Comparison of ENCODE assay signal across 18 mouse cellular contexts in the genomic region with DNA sequence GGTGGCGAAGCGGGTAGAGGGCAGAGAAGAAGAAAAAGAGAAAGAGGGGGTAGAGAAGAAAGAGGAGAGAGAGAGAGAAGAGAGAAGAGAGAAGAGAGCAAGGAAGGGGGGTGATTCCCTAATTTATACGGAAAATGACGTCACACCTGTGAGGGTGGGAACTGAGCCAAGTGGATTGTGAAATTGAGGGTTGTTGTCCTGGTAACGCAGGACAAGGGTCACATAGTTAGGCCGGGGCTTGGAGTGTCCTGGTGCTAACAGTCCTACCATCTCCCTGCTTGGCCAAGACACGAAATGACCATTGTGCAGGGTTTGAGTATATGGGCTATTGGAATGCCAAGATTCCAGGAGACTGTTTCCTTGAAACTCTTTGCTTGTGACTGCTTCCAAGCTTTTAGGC. TPM values are rescaled to one million over a fixed set of nuclear protein-coding genes. Genes with fewer than 3 reads are reported as not detected.
DNase-seq lines count a peak whose midpoint lies in the region; ATAC-seq and TF ChIP-seq lines count a peak whose summit lies in the region.
"Had no signal": no experiment of that assay in that cellular context is flagged by ENCODE, and none has a peak within 500 bp of the region (broad histone marks: within the 10 kb centered on the region; RNA-seq: fewer than 3 reads in every experiment).

No protein-coding gene starts in this region.

- intact Hi-C loops in gastrocnemius, postnatal 14 days (cut with DNase I; ENCODE audit: low total_unique reads): no loop called here

- no peak for TF ChIP-seq CTCF in kidney, postnatal 0 days (IDR thresholded peaks at IDR 0.05; ENCODE audit: low read depth)
- TF ChIP-seq CTCF in stomach, postnatal 0 days (IDR thresholded peaks at IDR 0.05; ENCODE audit: low read depth): no peak

- H3K27me3 ChIP-seq in kidney, embryonic 14.5 days (ENCODE audit: control insufficient read depth, insufficient read depth, low read length): no peaks in the 10 kb centered on the region
- no peaks in the 10 kb centered on the region for H3K27me3 ChIP-seq in kidney, postnatal 0 days (ENCODE audit: insufficient read depth, low read length)
- no peaks in the 10 kb centered on the region for H3K27me3 ChIP-seq in liver, embryonic 12.5 days (replicated peaks)
- no peaks in the 10 kb centered on the region for H3K27me3 ChIP-seq in stomach, postnatal 0 days (ENCODE audit: control insufficient read depth, insufficient read depth, low read length)
- H3K27me3 ChIP-seq: forebrain, embryonic 12.5 days; heart, embryonic 15.5 days; lung, embryonic 15.5 days; megakaryocyte, embryonic 14.5 days had no signal

- DNase-seq in kidney, adult 11 months: peak; percentile 58
- DNase-seq in kidney, postnatal 0 days (ENCODE audit: low spot score): no peak
- peak; percentile 42 for DNase-seq in stomach, postnatal 0 days (ENCODE audit: low spot score)
- no peak for DNase-seq in gastrocnemius, postnatal 14 days
- no peak for DNase-seq in adrenal gland, postnatal 14 days
- no peak for DNase-seq in heart, adult 18-20 months
- DNase-seq: cerebellum, postnatal 14 days; right cerebral cortex, adult 18-20 months; spleen, adult 18-20 months; thymus, postnatal 14 days had no signal

- no peak overlapping the region for H3K27ac ChIP-seq in kidney, embryonic 14.5 days (ENCODE audit: low read depth, low read length)
- H3K27ac ChIP-seq in kidney, postnatal 0 days: peak overlapping the region; percentile 48; the same call in 1 of the 2 replicates
- 0 out of 2 replicates have a peak overlapping the region, but pooled peaks have one; percentile 25 for H3K27ac ChIP-seq in liver, embryonic 12.5 days
- no peak overlapping the region; the same call in 1 of the 2 replicates for H3K27ac ChIP-seq in stomach, postnatal 0 days (replicated peaks)
- H3K27ac ChIP-seq: forebrain, embryonic 12.5 days; heart, embryonic 15.5 days; left cerebral cortex, adult 2 months; limb, embryonic 10.5 days had no signal

- H3K4me3 ChIP-seq in kidney, embryonic 14.5 days (ENCODE audit: low read length): no peak overlapping the region
- no peak overlapping the region for H3K4me3 ChIP-seq in kidney, postnatal 0 days (replicated peaks; ENCODE audit: low read depth, low read length)
- H3K4me3 ChIP-seq in liver, embryonic 12.5 days: no peak overlapping the region
- H3K4me3 ChIP-seq in stomach, postnatal 0 days (ENCODE audit: low read depth, low read length): no peak overlapping the region
- H3K4me3 ChIP-seq: forebrain, embryonic 12.5 days; heart, embryonic 15.5 days; left cerebral cortex, adult 2 months; limb, embryonic 10.5 days; lung, embryonic 15.5 days; megakaryocyte, embryonic 14.5 days had no signal

- no peak overlapping the region for H3K9ac ChIP-seq in kidney, embryonic 14.5 days (ENCODE audit: low read depth, low read length)
- no peak overlapping the region for H3K9ac ChIP-seq in kidney, postnatal 0 days (ENCODE audit: low read depth, low read length)
- no peak overlapping the region for H3K9ac ChIP-seq in liver, embryonic 12.5 days
- no peak overlapping the region for H3K9ac ChIP-seq in stomach, postnatal 0 days (ENCODE audit: low read length)
- H3K9ac ChIP-seq: forebrain, embryonic 12.5 days; heart, embryonic 15.5 days; lung, embryonic 15.5 days had no signal

- H3K36me3 ChIP-seq in kidney, embryonic 14.5 days (ENCODE audit: control insufficient read depth, insufficient read depth, low read length): peaks cover 10% of the 10 kb centered on the region; the same call in 1 of the 2 replicates
- no peaks in the 10 kb centered on the region for H3K36me3 ChIP-seq in kidney, postnatal 0 days (ENCODE audit: insufficient read depth, low read length)
- no peaks in the 10 kb centered on the region for H3K36me3 ChIP-seq in liver, embryonic 12.5 days
- H3K36me3 ChIP-seq in stomach, postnatal 0 days (ENCODE audit: control insufficient read depth, insufficient read depth, low read length): peaks cover 7% of the 10 kb centered on the region; the same call in 1 of the 2 replicates
- H3K36me3 ChIP-seq: heart, embryonic 15.5 days; lung, embryonic 15.5 days had no signal

- ATAC-seq in kidney, embryonic 14.5 days (ENCODE audit: low FRiP score, low TSS enrichment): no peak
- ATAC-seq in kidney, postnatal 0 days (replicated peaks; ENCODE audit: low FRiP score, low read depth): peak; percentile 58; the same call in 1 of the 2 replicates
- peak; percentile 33; the same call in 1 of the 2 replicates for ATAC-seq in liver, embryonic 12.5 days
- no peak for ATAC-seq in stomach, postnatal 0 days (ENCODE audit: low FRiP score, low TSS enrichment)

- H3K9me3 ChIP-seq in kidney, embryonic 14.5 days (ENCODE audit: control insufficient read depth, low read length): no peaks in the 10 kb centered on the region
- H3K9me3 ChIP-seq in kidney, postnatal 0 days (replicated peaks; ENCODE audit: low read length): no peaks in the 10 kb centered on the region
- H3K9me3 ChIP-seq in liver, embryonic 12.5 days (replicated peaks): no peaks in the 10 kb centered on the region
- H3K9me3 ChIP-seq in stomach, postnatal 0 days (ENCODE audit: control insufficient read depth, low read length): no peaks in the 10 kb centered on the region
- H3K9me3 ChIP-seq: forebrain, embryonic 12.5 days; heart, embryonic 15.5 days; limb, embryonic 10.5 days; lung, embryonic 15.5 days had no signal

- no peak for TF ChIP-seq EP300 in stomach, postnatal 0 days (optimal IDR thresholded peaks at IDR 0.05)

- H3K4me2 ChIP-seq in kidney, embryonic 14.5 days (replicated peaks; ENCODE audit: low read depth, low read length): no peak overlapping the region
- H3K4me2 ChIP-seq in kidney, postnatal 0 days (ENCODE audit: low read length): no peak overlapping the region
- H3K4me2 ChIP-seq in liver, embryonic 12.5 days: no peak overlapping the region
- H3K4me2 ChIP-seq in stomach, postnatal 0 days (replicated peaks; ENCODE audit: low read depth): no peak overlapping the region
- H3K4me2 ChIP-seq: forebrain, embryonic 12.5 days; heart, embryonic 15.5 days; lung, embryonic 15.5 days had no signal

- WGBS in kidney, embryonic 14.5 days: 94% methylated on average over 7 of the region's 7 CpGs
- 85% methylated on average over 7 of the region's 7 CpGs for WGBS in kidney, postnatal 0 days
- 73% methylated on average over 7 of the region's 7 CpGs for WGBS in liver, embryonic 12.5 days (ENCODE audit: insufficient replicate concordance)
- 77% methylated on average over 7 of the region's 7 CpGs for WGBS in stomach, postnatal 0 days

- no peaks in the 10 kb centered on the region for H3K4me1 ChIP-seq in kidney, embryonic 14.5 days (ENCODE audit: control insufficient read depth, insufficient read depth, low read length)
- no peaks in the 10 kb centered on the region for H3K4me1 ChIP-seq in kidney, postnatal 0 days (replicated peaks; ENCODE audit: insufficient read depth, low read length)
- no peaks in the 10 kb centered on the region for H3K4me1 ChIP-seq in liver, embryonic 12.5 days
- no peaks in the 10 kb centered on the region for H3K4me1 ChIP-seq in stomach, postnatal 0 days (replicated peaks; ENCODE audit: control insufficient read depth, insufficient read depth)
- H3K4me1 ChIP-seq: forebrain, embryonic 12.5 days; heart, embryonic 15.5 days had no signal

RNA-seq across cellular contexts. Expression of a gene that starts 12.7 kb away (rescaled TPM):
- 10.5 and 15.7 TPM in 2 replicates for polyA plus RNA-seq in kidney, embryonic 14.5 days (2014; fragmentation: Nextera tagmentation; extraction: Ambion mirVana)
- 9.2 and 11.7 TPM in 2 replicates for polyA plus RNA-seq in kidney, postnatal 0 days (2015; fragmentation: Nextera tagmentation; extraction: Ambion mirVana)
- 3.3 and 3.6 TPM in 2 replicates for polyA plus RNA-seq in liver, embryonic 12.5 days (2016; fragmentation: Nextera tagmentation; extraction: Ambion mirVana)
- polyA plus RNA-seq in stomach, postnatal 0 days (2015; fragmentation: Nextera tagmentation; extraction: Ambion mirVana): 12.9 and 15.7 TPM in 2 replicates
- 1 to 10 TPM; 5.4 to 6.5 TPM for total RNA-seq in gastrocnemius, postnatal 14 days (2021)
- 11.6 and 12.5 TPM in 2 replicates for total RNA-seq in adrenal gland, postnatal 14 days (2021)
- 1 to 10 TPM; 7.0 to 9.7 TPM for total RNA-seq in heart, adult 18-20 months (2021)

RNA-seq across cellular contexts. Expression of a gene that starts 35.7 kb away (rescaled TPM):
- 24.7 and 25.8 TPM in 2 replicates for polyA plus RNA-seq in kidney, embryonic 14.5 days (2014; fragmentation: Nextera tagmentation; extraction: Ambion mirVana)
- 8.3 and 8.4 TPM in 2 replicates for polyA plus RNA-seq in kidney, postnatal 0 days (2015; fragmentation: Nextera tagmentation; extraction: Ambion mirVana)
- 7.4 and 7.8 TPM in 2 replicates for polyA plus RNA-seq in liver, embryonic 12.5 days (2016; fragmentation: Nextera tagmentation; extraction: Ambion mirVana)
- polyA plus RNA-seq in stomach, postnatal 0 days (2015; fragmentation: Nextera tagmentation; extraction: Ambion mirVana): 4.1 and 5.1 TPM in 2 replicates
- 10 to 100 TPM in 1 of 2 experiments, 1 to 10 TPM in 1; 8.8 to 10.7 TPM for total RNA-seq in gastrocnemius, postnatal 14 days (2021)
- 22.1 and 27.9 TPM in 2 replicates for total RNA-seq in adrenal gland, postnatal 14 days (2021)
- 10 to 100 TPM; 10.7 to 11.6 TPM for total RNA-seq in heart, adult 18-20 months (2021)

Comparison
In these comparisons a context has a peak if more than half of its experiments do, and no peak if none do; other contexts are left out.
1. DNase-seq: peak in kidney, adult 11 months (single experiment) and stomach, postnatal 0 days (single experiment); none in kidney, postnatal 0 days (single experiment), gastrocnemius, postnatal 14 days (single experiment), adrenal gland, postnatal 14 days (single experiment) and heart, adult 18-20 months (0 of 2).
2. ATAC-seq: peak in kidney, postnatal 0 days (single experiment) and liver, embryonic 12.5 days (single experiment); none in kidney, embryonic 14.5 days (single experiment) and stomach, postnatal 0 days (single experiment).
3. H3K27ac ChIP-seq: peak in kidney, postnatal 0 days (single experiment) and liver, embryonic 12.5 days (single experiment); none in kidney, embryonic 14.5 days (single experiment) and stomach, postnatal 0 days (single experiment).